In the genomic region with DNA sequence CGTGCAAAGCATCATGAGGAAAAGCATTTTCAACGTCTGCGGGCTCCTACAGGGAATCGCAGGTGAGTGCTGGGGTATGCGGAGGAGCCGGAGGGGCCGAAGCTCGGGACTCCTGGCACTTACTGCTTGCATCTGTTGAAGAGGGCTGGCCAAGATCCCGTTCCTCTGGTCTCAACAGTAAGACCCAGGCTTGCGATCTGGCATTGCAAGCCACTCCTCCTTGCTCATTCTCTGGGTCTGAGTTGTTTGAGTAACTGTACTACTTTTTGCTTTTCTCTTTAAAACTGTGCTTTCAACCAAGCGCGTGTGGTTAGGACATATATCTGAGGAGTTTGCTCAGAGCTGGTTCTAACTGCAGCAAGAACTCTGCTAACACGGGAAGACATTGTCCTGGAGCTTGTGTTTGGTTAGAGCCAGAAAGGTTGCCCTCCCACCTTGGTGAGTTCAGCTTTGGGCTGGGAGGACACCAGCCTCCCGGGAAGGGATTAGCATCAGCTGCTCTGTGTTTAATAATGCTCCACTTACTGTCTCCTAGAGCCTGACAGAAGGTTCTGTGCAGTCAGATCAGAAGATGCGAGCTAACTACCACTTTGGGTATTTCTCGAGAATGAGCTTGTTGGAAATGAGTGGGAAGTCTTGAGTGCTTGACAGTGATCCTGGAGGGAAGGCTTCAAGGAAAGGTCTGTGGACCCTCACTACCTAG, we compare ENCODE assay signal across 8 mouse cellular contexts.
DNase-seq lines count a peak whose midpoint lies in the region; ATAC-seq lines count a peak whose summit lies in the region.

No protein-coding gene starts in this region.

- ATAC-seq in hindbrain, embryonic 16.5 days: peak; percentile 16; the same call in 1 of the 2 replicates
- peak; percentile 14 for ATAC-seq in midbrain, embryonic 15.5 days (replicated peaks)

- peaks cover 3% of the 10 kb centered on the region; the same call in 1 of the 2 replicates for H3K27me3 ChIP-seq in hindbrain, embryonic 16.5 days (replicated peaks; ENCODE audit: control insufficient read depth, insufficient read depth, low read length)
- peaks cover 12% of the 10 kb centered on the region; the same call in 1 of the 2 replicates for H3K27me3 ChIP-seq in midbrain, embryonic 15.5 days (replicated peaks)

- 17% methylated on average over 16 of the region's 16 CpGs for WGBS in hindbrain, embryonic 16.5 days
- WGBS in midbrain, embryonic 15.5 days: 11% methylated on average over 16 of the region's 16 CpGs

- peak overlapping the region; percentile 50 for H3K4me3 ChIP-seq in hindbrain, embryonic 16.5 days (ENCODE audit: low read length)
- H3K4me3 ChIP-seq in midbrain, embryonic 15.5 days: peak overlapping the region; percentile 53

- no peaks in the 10 kb centered on the region for H3K36me3 ChIP-seq in hindbrain, embryonic 16.5 days (ENCODE audit: control insufficient read depth, insufficient read depth, low read length)
- H3K36me3 ChIP-seq in midbrain, embryonic 15.5 days (replicated peaks): no peaks in the 10 kb centered on the region

- DNase-seq in gastrocnemius, postnatal 10 days: peak; percentile 40
- DNase-seq in gastrocnemius, adult 18-20 months (ENCODE audit: low spot score): no peak
- peak; percentile 33 for DNase-seq in thymus, postnatal 0 days (ENCODE audit: low spot score)
- no peak for DNase-seq in thymus, postnatal 14 days
- DNase-seq in ovary, postnatal 14 days (ENCODE audit: low spot score): no peak
- DNase-seq in right cerebral cortex, postnatal 25 days: no peak

- H3K4me1 ChIP-seq in hindbrain, embryonic 16.5 days (ENCODE audit: control insufficient read depth, insufficient read depth, low read depth, low read length): peaks cover 24% of the 10 kb centered on the region
- peaks cover 36% of the 10 kb centered on the region for H3K4me1 ChIP-seq in midbrain, embryonic 15.5 days

- peak overlapping the region; percentile 92 for H3K4me2 ChIP-seq in hindbrain, embryonic 16.5 days (ENCODE audit: low read length)
- peak overlapping the region; percentile 98 for H3K4me2 ChIP-seq in midbrain, embryonic 15.5 days

- H3K9me3 ChIP-seq in hindbrain, embryonic 16.5 days (ENCODE audit: control insufficient read depth, low read length): no peaks in the 10 kb centered on the region
- H3K9me3 ChIP-seq in midbrain, embryonic 15.5 days: no peaks in the 10 kb centered on the region

- H3K9ac ChIP-seq in hindbrain, embryonic 16.5 days (ENCODE audit: low read depth, low read length): peak overlapping the region; percentile 65
- H3K9ac ChIP-seq in midbrain, embryonic 15.5 days: peak overlapping the region; percentile 54

- H3K27ac ChIP-seq in hindbrain, embryonic 16.5 days (ENCODE audit: low read depth, low read length): peak overlapping the region; percentile 6; the same call in 1 of the 2 replicates
- no peak overlapping the region for H3K27ac ChIP-seq in midbrain, embryonic 15.5 days

Comparison
In these comparisons a context has a peak if more than half of its experiments do, and no peak if none do; other contexts are left out.
1. DNase-seq: peak in gastrocnemius, postnatal 10 days (single experiment) and thymus, postnatal 0 days (single experiment); none in gastrocnemius, adult 18-20 months (single experiment), thymus, postnatal 14 days (single experiment), ovary, postnatal 14 days (single experiment) and right cerebral cortex, postnatal 25 days (single experiment).